Mouse (Mus musculus): ENCODE data around the gene Nek6.

The Nek6 gene

GRCm38 (mm10) chr2:38513183-38513529, 1.7 kb downstream of the Nek6 start:
- Histone ChIP-seq H3K9me3 (ENCODE audit: low read length) (no peaks in the 10 kb centered on the region), H3K27me3 (ENCODE audit: insufficient read depth, low read length) (peaks cover 18% of the 10 kb centered on the region), H3K4me1 (replicated peaks; ENCODE audit: low read depth, low read length) (peaks cover 64% of the 10 kb centered on the region), H3K36me3 (ENCODE audit: insufficient read depth, low read length) (no peaks in the 10 kb centered on the region), H3K4me3 (replicated peaks; ENCODE audit: low read length) (0 out of 2 replicates have a peak overlapping the region, but pooled peaks have one; percentile 7)
- TF ChIP-seq NANOG (IDR thresholded peaks at IDR 0.05; ENCODE audit: borderline replicate concordance, low read length) (no peak), CTCF (conservative IDR thresholded peaks at IDR 0.05; ENCODE audit: low read length) (no peak), POU5F1 (IDR thresholded peaks at IDR 0.05; ENCODE audit: borderline replicate concordance, low read length) (no peak)

GRCm38 (mm10) chr2:38514411-38514810, 3.0 kb downstream of the Nek6 start:
- Histone ChIP-seq H3K36me3 (ENCODE audit: insufficient read depth, low read length) (no peaks in the 10 kb centered on the region), H3K4me1 (replicated peaks; ENCODE audit: low read depth, low read length) (peaks cover 61% of the 10 kb centered on the region), H3K4me3 (replicated peaks; ENCODE audit: low read length) (no peak overlapping the region), H3K27me3 (ENCODE audit: insufficient read depth, low read length) (peaks cover 12% of the 10 kb centered on the region; the same call in 1 of the 2 replicates), H3K9me3 (ENCODE audit: low read length) (no peaks in the 10 kb centered on the region)
- TF ChIP-seq NANOG (IDR thresholded peaks at IDR 0.05; ENCODE audit: borderline replicate concordance, low read length), result no peak
- no peak for TF ChIP-seq POU5F1 (IDR thresholded peaks at IDR 0.05; ENCODE audit: borderline replicate concordance, low read length)
- TF ChIP-seq CTCF (conservative IDR thresholded peaks at IDR 0.05; ENCODE audit: low read length), result no peak

GRCm38 (mm10) chr2:38515446-38515845, 4.0 kb downstream of the Nek6 start:
- no peak for TF ChIP-seq POU5F1 (IDR thresholded peaks at IDR 0.05; ENCODE audit: borderline replicate concordance, low read length)
- TF ChIP-seq CTCF (conservative IDR thresholded peaks at IDR 0.05; ENCODE audit: low read length), result no peak
- no peak for TF ChIP-seq NANOG (IDR thresholded peaks at IDR 0.05; ENCODE audit: borderline replicate concordance, low read length)
- peaks cover 12% of the 10 kb centered on the region; the same call in 1 of the 2 replicates for H3K27me3 ChIP-seq (ENCODE audit: insufficient read depth, low read length)
- H3K4me1 ChIP-seq (replicated peaks; ENCODE audit: low read depth, low read length), result peaks cover 68% of the 10 kb centered on the region
- H3K9me3 ChIP-seq (ENCODE audit: low read length), result no peaks in the 10 kb centered on the region
- H3K36me3 ChIP-seq (ENCODE audit: insufficient read depth, low read length), result no peaks in the 10 kb centered on the region
- H3K4me3 ChIP-seq (replicated peaks; ENCODE audit: low read length), result no peak overlapping the region

- Histone ChIP-seq H3K4me3 (replicated peaks; ENCODE audit: low read length) (no peak overlapping the region), H3K36me3 (ENCODE audit: insufficient read depth, low read length) (no peaks in the 10 kb centered on the region), H3K9me3 (ENCODE audit: low read length) (no peaks in the 10 kb centered on the region), H3K27me3 (ENCODE audit: insufficient read depth, low read length) (peaks cover 12% of the 10 kb centered on the region; the same call in 1 of the 2 replicates), H3K4me1 (replicated peaks; ENCODE audit: low read depth, low read length) (peaks cover 76% of the 10 kb centered on the region)
- TF ChIP-seq POU5F1 (IDR thresholded peaks at IDR 0.05; ENCODE audit: borderline replicate concordance, low read length), result no peak
- no peak for TF ChIP-seq CTCF (conservative IDR thresholded peaks at IDR 0.05; ENCODE audit: low read length)
- TF ChIP-seq NANOG (IDR thresholded peaks at IDR 0.05; ENCODE audit: borderline replicate concordance, low read length), result no peak
These were observed 5.0 kb downstream of the Nek6 start for GRCm38 (mm10) chr2:38516471-38516870.

- Histone ChIP-seq H3K36me3 (ENCODE audit: insufficient read depth, low read length) (no peaks in the 10 kb centered on the region), H3K4me1 (replicated peaks; ENCODE audit: low read depth, low read length) (peaks cover 80% of the 10 kb centered on the region), H3K4me3 (replicated peaks; ENCODE audit: low read length) (no peak overlapping the region), H3K27me3 (ENCODE audit: insufficient read depth, low read length) (peaks cover 10% of the 10 kb centered on the region; the same call in 1 of the 2 replicates), H3K9me3 (ENCODE audit: low read length) (no peaks in the 10 kb centered on the region)
- TF ChIP-seq NANOG (IDR thresholded peaks at IDR 0.05; ENCODE audit: borderline replicate concordance, low read length) (no peak), CTCF (conservative IDR thresholded peaks at IDR 0.05; ENCODE audit: low read length) (no peak), POU5F1 (IDR thresholded peaks at IDR 0.05; ENCODE audit: borderline replicate concordance, low read length) (no peak)
These were observed 5.6 kb downstream of the Nek6 start for GRCm38 (mm10) chr2:38517045-38517444.

- no peak overlapping the region for H3K4me3 ChIP-seq (replicated peaks; ENCODE audit: low read length)
- peaks cover 70% of the 10 kb centered on the region for H3K4me1 ChIP-seq (replicated peaks; ENCODE audit: low read depth, low read length)
- H3K36me3 ChIP-seq (ENCODE audit: insufficient read depth, low read length), result no peaks in the 10 kb centered on the region
- H3K9me3 ChIP-seq (ENCODE audit: low read length), result no peaks in the 10 kb centered on the region
- no peak for TF ChIP-seq CTCF (conservative IDR thresholded peaks at IDR 0.05; ENCODE audit: low read length)
- no peak for TF ChIP-seq NANOG (IDR thresholded peaks at IDR 0.05; ENCODE audit: borderline replicate concordance, low read length)
- TF ChIP-seq POU5F1 (IDR thresholded peaks at IDR 0.05; ENCODE audit: borderline replicate concordance, low read length), result no peak
- no peaks in the 10 kb centered on the region for H3K27me3 ChIP-seq (ENCODE audit: insufficient read depth, low read length)
These were observed 7.3 kb downstream of the Nek6 start for GRCm38 (mm10) chr2:38518719-38519118.

- Histone ChIP-seq H3K4me3 (replicated peaks; ENCODE audit: low read length) (peak overlapping the region; percentile 45), H3K9me3 (ENCODE audit: low read length) (no peaks in the 10 kb centered on the region), H3K4me1 (replicated peaks; ENCODE audit: low read depth, low read length) (peaks cover 74% of the 10 kb centered on the region), H3K27me3 (ENCODE audit: insufficient read depth, low read length) (no peaks in the 10 kb centered on the region), H3K36me3 (ENCODE audit: insufficient read depth, low read length) (peaks cover 3% of the 10 kb centered on the region; the same call in 1 of the 2 replicates)
- TF ChIP-seq NANOG (IDR thresholded peaks at IDR 0.05; ENCODE audit: borderline replicate concordance, low read length) (no peak), POU5F1 (IDR thresholded peaks at IDR 0.05; ENCODE audit: borderline replicate concordance, low read length) (no peak), CTCF (conservative IDR thresholded peaks at IDR 0.05; ENCODE audit: low read length) (no peak)
These were observed 8.5 kb downstream of the Nek6 start for GRCm38 (mm10) chr2:38519934-38520333.

- Histone ChIP-seq H3K27me3 (ENCODE audit: insufficient read depth, low read length) (no peaks in the 10 kb centered on the region), H3K4me1 (replicated peaks; ENCODE audit: low read depth, low read length) (peaks cover 70% of the 10 kb centered on the region), H3K9me3 (ENCODE audit: low read length) (no peaks in the 10 kb centered on the region), H3K4me3 (replicated peaks; ENCODE audit: low read length) (no peak overlapping the region), H3K36me3 (ENCODE audit: insufficient read depth, low read length) (peaks cover 9% of the 10 kb centered on the region; the same call in 1 of the 2 replicates)
- TF ChIP-seq NANOG (IDR thresholded peaks at IDR 0.05; ENCODE audit: borderline replicate concordance, low read length) (no peak), POU5F1 (IDR thresholded peaks at IDR 0.05; ENCODE audit: borderline replicate concordance, low read length) (no peak), CTCF (conservative IDR thresholded peaks at IDR 0.05; ENCODE audit: low read length) (no peak)
These were observed 10.2 kb downstream of the Nek6 start for GRCm38 (mm10) chr2:38521618-38522017.

GRCm38 (mm10) chr2:38522354-38522753, 10.9 kb downstream of the Nek6 start:
- peaks cover 66% of the 10 kb centered on the region for H3K4me1 ChIP-seq (replicated peaks; ENCODE audit: low read depth, low read length)
- H3K27me3 ChIP-seq (ENCODE audit: insufficient read depth, low read length), result no peaks in the 10 kb centered on the region
- no peaks in the 10 kb centered on the region for H3K9me3 ChIP-seq (ENCODE audit: low read length)
- peaks cover 9% of the 10 kb centered on the region; the same call in 1 of the 2 replicates for H3K36me3 ChIP-seq (ENCODE audit: insufficient read depth, low read length)
- no peak for TF ChIP-seq NANOG (IDR thresholded peaks at IDR 0.05; ENCODE audit: borderline replicate concordance, low read length)
- TF ChIP-seq CTCF (conservative IDR thresholded peaks at IDR 0.05; ENCODE audit: low read length), result no peak
- no peak for TF ChIP-seq POU5F1 (IDR thresholded peaks at IDR 0.05; ENCODE audit: borderline replicate concordance, low read length)
- H3K4me3 ChIP-seq (replicated peaks; ENCODE audit: low read length), result no peak overlapping the region
